Mouse (Mus musculus): Measurements from ENCODE around the gene Nfkb1. TPM values are rescaled to one million over a fixed set of nuclear protein-coding genes. Genes with fewer than 3 reads are reported as not detected.

Nfkb1 gene
- polyA plus RNA-seq, 1 experiment = 0.07 TPM

DNA sequence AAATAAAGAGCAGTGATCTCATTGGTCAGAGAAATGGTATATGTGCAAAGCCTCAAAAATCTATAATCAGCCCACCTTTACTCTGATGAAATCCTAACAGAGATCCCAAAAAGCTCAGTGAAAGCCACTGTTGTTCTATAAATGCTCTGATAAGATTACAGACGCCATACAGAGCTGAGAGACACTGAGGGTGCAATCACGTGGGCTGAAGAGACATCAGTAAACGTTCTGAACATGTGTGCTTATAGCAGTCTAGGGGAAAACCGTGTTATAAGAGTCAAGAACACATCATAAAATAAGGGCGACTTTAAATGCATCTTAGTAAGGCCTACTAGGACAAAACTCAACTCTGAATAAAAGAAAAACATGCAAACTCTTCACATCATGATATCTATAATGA, 14.3 kb downstream of the Nfkb1 start:
- Histone ChIP-seq H3K36me3 (ENCODE audit: control insufficient read depth) (no peaks in the 10 kb centered on the region), H3K9me3 (ENCODE audit: control insufficient read depth, low read length) (no peaks in the 10 kb centered on the region), H3K27me3 (ENCODE audit: control insufficient read depth) (no peaks in the 10 kb centered on the region), H3K4me1 (ENCODE audit: control insufficient read depth) (no peaks in the 10 kb centered on the region; the same call in 1 of the 2 replicates), H3K4me3 (replicated peaks) (no peak overlapping the region)
- no peak for TF ChIP-seq TAL1 (IDR thresholded peaks at IDR 0.05; ENCODE audit: low read length)
- no peak for TF ChIP-seq GATA1 (IDR thresholded peaks at IDR 0.05; ENCODE audit: low read length)

DNA sequence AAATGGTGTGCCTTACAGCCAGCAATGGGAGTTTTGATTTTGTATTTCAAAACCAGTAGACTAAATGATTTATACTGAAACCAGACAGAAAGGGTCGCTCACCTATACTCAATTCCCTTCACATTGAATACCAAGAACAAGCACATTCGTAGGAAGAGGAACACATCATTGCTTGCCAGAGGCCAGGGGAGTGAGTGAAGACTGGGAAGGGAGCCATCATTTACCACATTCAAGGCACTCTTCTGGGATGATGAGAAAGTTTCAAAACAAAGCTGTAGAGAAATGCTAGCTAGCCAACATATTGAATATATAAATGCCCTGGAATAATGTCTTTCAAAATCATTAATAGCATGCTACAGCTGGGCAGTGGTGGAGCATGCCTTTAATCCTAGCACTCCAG, 15.0 kb downstream of the Nfkb1 start:
- Histone ChIP-seq H3K27me3 (ENCODE audit: control insufficient read depth) (no peaks in the 10 kb centered on the region), H3K4me1 (ENCODE audit: control insufficient read depth) (no peaks in the 10 kb centered on the region; the same call in 1 of the 2 replicates), H3K9me3 (ENCODE audit: control insufficient read depth, low read length) (no peaks in the 10 kb centered on the region), H3K36me3 (ENCODE audit: control insufficient read depth) (no peaks in the 10 kb centered on the region), H3K4me3 (replicated peaks) (no peak overlapping the region)
- TF ChIP-seq TAL1 (IDR thresholded peaks at IDR 0.05; ENCODE audit: low read length) = no peak
- TF ChIP-seq GATA1 (IDR thresholded peaks at IDR 0.05; ENCODE audit: low read length) = no peak

DNA sequence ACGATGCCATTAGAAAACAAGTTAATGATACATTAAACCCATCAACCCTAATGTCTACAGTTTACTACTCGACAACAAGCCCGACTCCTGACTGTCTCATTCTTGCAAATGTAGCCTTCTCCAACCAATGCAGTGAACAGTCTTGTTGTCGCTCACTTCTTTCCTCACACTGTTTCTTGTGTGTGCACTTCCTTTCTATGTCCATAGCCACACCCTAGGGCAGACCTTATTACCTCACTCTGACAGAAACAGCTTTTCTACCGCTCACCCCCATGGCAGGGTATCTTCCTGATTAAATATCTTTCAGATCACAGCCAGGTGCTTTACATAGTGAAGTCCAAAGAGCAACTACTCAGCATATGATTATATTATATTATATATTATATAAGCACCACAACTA, 15.9 kb downstream of the Nfkb1 start:
- Histone ChIP-seq H3K36me3 (ENCODE audit: control insufficient read depth) (no peaks in the 10 kb centered on the region), H3K9me3 (ENCODE audit: control insufficient read depth, low read length) (no peaks in the 10 kb centered on the region), H3K27me3 (ENCODE audit: control insufficient read depth) (no peaks in the 10 kb centered on the region), H3K4me1 (ENCODE audit: control insufficient read depth) (no peaks in the 10 kb centered on the region; the same call in 1 of the 2 replicates), H3K4me3 (replicated peaks) (no peak overlapping the region)
- TF ChIP-seq TAL1 (IDR thresholded peaks at IDR 0.05; ENCODE audit: low read length) = no peak
- no peak for TF ChIP-seq GATA1 (IDR thresholded peaks at IDR 0.05; ENCODE audit: low read length)

DNA sequence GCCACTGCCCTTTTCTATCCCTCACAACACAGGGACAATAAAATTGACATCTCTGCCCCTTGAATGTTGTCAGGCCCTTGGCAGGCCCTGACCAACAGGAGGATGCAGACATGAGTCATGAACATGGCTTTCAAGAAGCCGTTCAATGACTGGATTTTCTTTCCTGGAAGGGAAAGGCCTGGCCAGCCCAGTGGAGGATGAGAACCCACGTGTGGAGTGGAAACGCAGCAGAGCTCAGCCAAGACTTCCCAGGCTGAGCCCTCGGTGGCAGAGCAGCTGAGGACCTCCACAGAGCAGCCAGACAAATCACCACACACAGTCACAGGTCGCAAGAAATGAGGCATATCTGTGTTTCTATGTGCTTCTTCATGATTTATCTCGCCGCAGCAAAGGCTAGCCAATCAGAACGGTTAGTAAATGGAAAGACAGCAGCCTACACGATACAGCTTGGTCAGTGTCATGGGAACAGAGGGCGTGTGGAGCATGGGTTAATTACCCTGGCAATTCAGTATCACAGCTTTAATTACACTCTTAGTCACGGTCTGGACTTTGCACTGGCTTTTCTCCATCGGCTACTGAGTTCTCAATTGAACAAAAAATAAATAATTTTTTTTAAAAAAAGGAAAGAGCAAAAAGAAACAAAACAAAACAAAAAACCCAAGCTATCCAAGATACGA, 16.5 kb downstream of the Nfkb1 start:
- Histone ChIP-seq H3K9me3 (ENCODE audit: control insufficient read depth, low read length) (no peaks in the 10 kb centered on the region), H3K4me1 (ENCODE audit: control insufficient read depth) (no peaks in the 10 kb centered on the region; the same call in 1 of the 2 replicates)
- TF ChIP-seq GATA1 (IDR thresholded peaks at IDR 0.05; ENCODE audit: low read length) (no peak), TAL1 (IDR thresholded peaks at IDR 0.05; ENCODE audit: low read length) (no peak)

DNA sequence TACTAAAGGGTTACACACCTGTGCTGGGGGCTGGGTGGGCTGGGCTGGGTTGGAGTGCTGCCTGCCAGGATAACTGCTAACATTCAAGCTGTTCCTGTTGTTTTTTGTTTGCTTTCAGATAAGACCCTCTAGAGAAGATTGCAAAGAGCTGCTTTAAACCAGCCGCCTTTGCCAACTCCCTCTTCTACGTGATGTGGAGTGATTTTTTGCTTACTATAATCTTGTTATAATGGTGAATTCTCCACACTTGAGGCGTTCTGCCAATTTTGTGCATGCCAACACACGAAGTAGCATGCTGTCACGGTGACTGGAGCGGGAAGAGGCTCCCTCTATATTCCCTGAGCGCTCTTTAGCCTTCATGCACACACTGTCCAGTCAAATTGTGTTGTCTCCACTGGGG, 17.7 kb downstream of the Nfkb1 start:
- TF ChIP-seq TAL1 (IDR thresholded peaks at IDR 0.05; ENCODE audit: low read length) (no peak), GATA1 (IDR thresholded peaks at IDR 0.05; ENCODE audit: low read length) (no peak)
- H3K4me1 ChIP-seq (ENCODE audit: control insufficient read depth) = no peaks in the 10 kb centered on the region; the same call in 1 of the 2 replicates

More for the DNA sequence above, 16.5 kb downstream of the Nfkb1 start:
- Histone ChIP-seq H3K4me3 (replicated peaks) (no peak overlapping the region), H3K27me3 (ENCODE audit: control insufficient read depth) (no peaks in the 10 kb centered on the region), H3K36me3 (ENCODE audit: control insufficient read depth) (no peaks in the 10 kb centered on the region)

DNA sequence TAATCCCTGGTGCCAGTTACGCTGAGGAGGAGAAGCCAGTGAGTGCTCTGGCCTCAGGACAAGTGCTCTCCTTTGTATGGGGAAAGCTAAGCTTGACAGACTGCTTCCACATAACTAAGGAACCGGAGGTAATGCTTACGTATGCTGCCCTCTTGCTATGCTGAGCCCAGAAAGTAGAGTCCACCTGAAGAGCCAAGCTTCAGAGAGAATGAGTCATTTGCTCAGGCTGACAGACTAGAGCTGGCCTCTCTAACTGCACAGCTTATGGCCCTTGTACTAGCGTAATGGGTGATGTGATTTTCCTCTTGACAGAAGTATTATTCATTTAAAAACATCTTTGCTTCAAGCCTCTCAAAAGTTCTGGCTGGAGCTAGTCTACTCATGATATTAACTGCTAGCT, 18.3 kb downstream of the Nfkb1 start:
- Histone ChIP-seq H3K4me3 (replicated peaks) (no peak overlapping the region), H3K9me3 (ENCODE audit: control insufficient read depth, low read length) (no peaks in the 10 kb centered on the region), H3K36me3 (ENCODE audit: control insufficient read depth) (no peaks in the 10 kb centered on the region; the same call in 1 of the 2 replicates), H3K4me1 (ENCODE audit: control insufficient read depth) (no peaks in the 10 kb centered on the region; the same call in 1 of the 2 replicates), H3K27me3 (ENCODE audit: control insufficient read depth) (no peaks in the 10 kb centered on the region)
- no peak for TF ChIP-seq GATA1 (IDR thresholded peaks at IDR 0.05; ENCODE audit: low read length)
- TF ChIP-seq TAL1 (IDR thresholded peaks at IDR 0.05; ENCODE audit: low read length) = no peak

More for the DNA sequence above, 17.7 kb downstream of the Nfkb1 start:
- H3K36me3 ChIP-seq (ENCODE audit: control insufficient read depth) = no peaks in the 10 kb centered on the region; the same call in 1 of the 2 replicates
- H3K27me3 ChIP-seq (ENCODE audit: control insufficient read depth) = no peaks in the 10 kb centered on the region
- no peak overlapping the region for H3K4me3 ChIP-seq (replicated peaks)
- H3K9me3 ChIP-seq (ENCODE audit: control insufficient read depth, low read length) = no peaks in the 10 kb centered on the region

DNA sequence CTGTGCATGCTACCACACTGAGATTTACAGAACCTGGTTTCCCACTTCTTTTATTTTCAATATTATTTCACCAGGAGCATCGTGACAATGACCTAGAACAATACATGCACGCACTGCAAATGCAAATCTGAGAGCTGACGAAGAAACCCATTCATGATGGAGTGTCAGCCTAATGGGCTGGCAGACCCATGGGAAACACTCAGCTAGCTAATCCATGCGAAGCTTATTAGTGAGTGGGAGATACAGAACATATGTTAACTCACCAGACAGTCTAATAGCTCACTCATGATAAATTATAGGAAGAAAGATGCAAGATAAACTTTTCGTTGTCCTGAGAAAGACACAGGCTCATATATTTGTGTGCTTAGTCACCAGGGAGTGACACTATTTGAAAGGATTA, 19.2 kb downstream of the Nfkb1 start:
- Histone ChIP-seq H3K4me3 (replicated peaks) (no peak overlapping the region), H3K36me3 (ENCODE audit: control insufficient read depth) (no peaks in the 10 kb centered on the region; the same call in 1 of the 2 replicates), H3K9me3 (ENCODE audit: control insufficient read depth, low read length) (no peaks in the 10 kb centered on the region), H3K4me1 (ENCODE audit: control insufficient read depth) (no peaks in the 10 kb centered on the region; the same call in 1 of the 2 replicates), H3K27me3 (ENCODE audit: control insufficient read depth) (no peaks in the 10 kb centered on the region)
- no peak for TF ChIP-seq GATA1 (IDR thresholded peaks at IDR 0.05; ENCODE audit: low read length)
- TF ChIP-seq TAL1 (IDR thresholded peaks at IDR 0.05; ENCODE audit: low read length) = no peak

DNA sequence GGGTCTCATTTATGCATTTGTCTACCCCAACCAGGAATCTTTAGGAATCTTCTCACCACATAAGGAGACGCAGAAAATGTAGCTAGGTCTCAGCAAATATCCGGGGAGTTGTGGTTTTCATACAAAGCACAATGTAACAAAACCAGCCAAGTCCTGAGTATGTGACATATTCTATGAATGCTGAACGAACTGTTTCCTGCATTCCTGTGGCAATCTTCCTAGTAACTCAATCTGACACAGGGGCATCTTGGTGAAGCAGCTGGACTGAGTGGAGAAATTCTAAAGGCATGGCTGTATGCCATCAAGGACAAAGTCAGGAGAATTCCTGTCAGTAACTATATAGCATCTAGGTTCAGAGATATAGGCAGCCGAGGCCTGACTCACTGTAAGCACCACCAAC, 20.5 kb downstream of the Nfkb1 start:
- Histone ChIP-seq H3K4me1 (ENCODE audit: control insufficient read depth) (no peaks in the 10 kb centered on the region; the same call in 1 of the 2 replicates), H3K9me3 (ENCODE audit: control insufficient read depth, low read length) (no peaks in the 10 kb centered on the region), H3K36me3 (ENCODE audit: control insufficient read depth) (no peaks in the 10 kb centered on the region; the same call in 1 of the 2 replicates), H3K4me3 (replicated peaks) (no peak overlapping the region), H3K27me3 (ENCODE audit: control insufficient read depth) (no peaks in the 10 kb centered on the region)
- TF ChIP-seq TAL1 (IDR thresholded peaks at IDR 0.05; ENCODE audit: low read length) (no peak), GATA1 (IDR thresholded peaks at IDR 0.05; ENCODE audit: low read length) (no peak)

DNA sequence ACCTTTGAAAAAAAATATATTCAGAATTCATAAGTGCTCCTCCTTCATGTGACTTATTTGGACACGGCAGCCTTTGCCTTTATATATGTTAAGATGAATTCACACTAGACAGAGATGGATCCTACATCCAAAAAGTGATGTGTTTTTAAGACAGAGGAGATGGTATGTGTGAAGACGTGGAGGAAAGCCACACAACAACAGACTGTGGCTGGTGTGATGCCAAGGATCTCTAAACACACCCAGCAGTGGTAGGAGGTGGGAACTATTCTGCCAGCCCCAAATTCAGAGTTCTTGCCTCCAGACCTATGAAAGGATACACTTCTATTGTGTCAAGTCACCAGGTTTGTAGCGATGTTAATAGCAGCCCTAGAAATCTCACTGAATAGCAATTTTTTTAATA, 24.3 kb downstream of the Nfkb1 start:
- TF ChIP-seq GATA1 (IDR thresholded peaks at IDR 0.05; ENCODE audit: low read length) (no peak), TAL1 (IDR thresholded peaks at IDR 0.05; ENCODE audit: low read length) (no peak)
- Histone ChIP-seq H3K4me3 (replicated peaks) (no peak overlapping the region), H3K27me3 (ENCODE audit: control insufficient read depth) (no peaks in the 10 kb centered on the region), H3K36me3 (ENCODE audit: control insufficient read depth) (no peaks in the 10 kb centered on the region; the same call in 1 of the 2 replicates), H3K4me1 (ENCODE audit: control insufficient read depth) (no peaks in the 10 kb centered on the region), H3K9me3 (ENCODE audit: control insufficient read depth, low read length) (no peaks in the 10 kb centered on the region)
